Mouse (Mus musculus): ENCODE measurements at regions not wholly inside any gene's neighbourhood (a gene's known extent, or its start where the extent isn't known, plus 50 kb on each side); places are given as distances from the start of the nearest gene placed in this dataset.

DNA sequence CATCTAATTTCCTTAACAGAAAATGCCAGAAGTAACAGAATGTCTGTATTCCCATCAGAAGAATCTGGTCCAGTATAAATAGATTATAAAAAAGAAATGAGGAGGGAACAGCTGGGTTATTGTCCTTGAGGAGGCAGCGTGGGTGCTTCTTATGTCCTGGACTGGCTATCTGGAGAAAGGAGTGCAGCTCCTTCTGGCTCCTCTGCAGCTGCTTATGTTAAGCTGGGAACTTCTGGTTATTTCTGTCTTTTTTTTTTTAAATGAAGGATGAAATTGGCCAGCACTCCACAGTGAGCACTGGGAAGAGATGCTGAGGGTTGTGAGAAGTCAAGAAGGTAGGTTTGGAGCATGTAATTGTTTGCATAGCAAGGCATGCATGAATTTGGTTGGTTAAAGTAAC lies 441.5 kb downstream of the Ebf1 start:
- DNase-seq (ENCODE audit: low spot score) = no peak

DNA sequence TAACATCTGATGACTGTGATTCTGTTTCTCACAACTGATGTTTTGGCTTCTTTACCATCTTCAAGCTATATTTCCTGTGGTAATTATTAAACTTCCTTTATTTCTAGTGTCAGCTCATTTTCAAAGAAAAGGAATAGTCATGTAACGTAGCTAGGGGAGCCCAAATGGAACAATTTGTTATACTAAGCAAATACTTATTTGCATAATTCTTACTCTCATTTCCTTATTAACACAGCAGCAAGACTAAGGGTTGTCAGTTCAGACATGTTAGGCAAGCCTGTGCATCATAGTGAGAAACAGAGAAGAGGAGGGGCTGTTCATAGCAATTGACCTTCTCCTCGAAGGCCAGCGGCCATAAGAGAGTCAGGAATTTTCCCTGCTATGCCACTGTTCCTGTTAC lies 449.5 kb downstream of the Ebf1 start:
- DNase-seq (ENCODE audit: low spot score) = no peak

DNA sequence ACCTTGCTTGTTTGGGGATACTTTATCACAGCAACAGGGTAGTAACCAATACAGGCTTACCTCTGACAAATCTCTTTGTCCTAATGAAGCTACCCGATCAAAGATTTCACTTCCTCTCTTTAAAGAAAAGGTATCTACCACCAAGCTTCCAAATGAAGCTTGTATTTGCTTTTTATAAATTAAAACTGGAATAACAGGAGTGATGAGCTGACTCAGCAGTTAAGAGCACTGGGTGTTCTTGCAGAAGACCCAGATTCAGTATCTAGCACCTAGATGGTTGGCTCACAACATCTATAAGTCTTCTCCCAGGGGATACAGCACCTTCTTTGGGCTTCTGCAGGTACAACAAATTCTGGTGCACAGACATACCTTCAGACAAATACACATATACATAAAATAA lies 453.2 kb downstream of the Ebf1 start:
- DNase-seq (ENCODE audit: low spot score) = no peak

DNA sequence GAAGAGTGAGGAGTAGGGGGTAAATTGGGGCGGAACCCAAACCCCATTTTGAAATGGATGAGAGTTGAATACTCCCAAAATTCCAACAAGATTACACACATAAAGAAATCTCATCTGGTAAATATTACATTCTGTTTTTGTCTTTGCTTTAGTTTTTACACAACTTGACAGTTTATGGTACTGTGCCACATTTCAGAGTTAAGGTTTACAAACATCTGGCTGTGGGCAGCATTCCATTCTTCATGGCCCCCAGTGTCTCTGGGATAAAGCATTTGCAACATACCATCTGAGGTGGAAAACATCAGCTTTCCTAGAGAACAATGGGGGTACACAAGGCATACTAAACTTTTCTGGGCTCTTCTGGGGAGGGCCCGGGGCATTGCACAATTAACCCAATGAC lies 454.1 kb downstream of the Ebf1 start:
- DNase-seq (ENCODE audit: low spot score) = no peak

DNA sequence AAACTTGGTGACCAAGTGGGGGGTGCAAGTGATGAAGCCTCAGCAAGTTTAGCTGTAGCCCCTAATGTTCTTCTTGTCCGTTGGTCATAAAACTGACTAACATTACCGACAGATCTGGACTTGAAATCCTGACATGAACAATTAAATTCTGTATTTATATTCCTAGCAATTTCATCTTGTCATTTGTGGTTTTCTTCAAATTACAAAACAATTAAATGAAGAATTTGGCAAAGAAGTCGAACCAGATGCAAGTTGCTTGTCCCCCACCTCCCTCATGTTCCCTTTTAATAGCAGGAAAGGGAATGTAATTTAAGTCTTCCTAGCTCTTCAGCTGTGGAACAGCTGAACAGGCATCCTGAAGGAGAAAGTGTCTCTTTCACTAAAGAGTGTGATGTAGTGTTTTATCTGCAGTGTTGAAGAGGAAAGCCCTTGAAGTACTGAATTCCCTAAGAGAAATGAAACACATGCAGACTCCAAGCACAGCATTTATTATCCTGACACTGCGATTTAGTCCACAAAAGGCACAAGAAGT lies 467.5 kb downstream of the Ebf1 start:
- no peak for DNase-seq (ENCODE audit: low spot score)

DNA sequence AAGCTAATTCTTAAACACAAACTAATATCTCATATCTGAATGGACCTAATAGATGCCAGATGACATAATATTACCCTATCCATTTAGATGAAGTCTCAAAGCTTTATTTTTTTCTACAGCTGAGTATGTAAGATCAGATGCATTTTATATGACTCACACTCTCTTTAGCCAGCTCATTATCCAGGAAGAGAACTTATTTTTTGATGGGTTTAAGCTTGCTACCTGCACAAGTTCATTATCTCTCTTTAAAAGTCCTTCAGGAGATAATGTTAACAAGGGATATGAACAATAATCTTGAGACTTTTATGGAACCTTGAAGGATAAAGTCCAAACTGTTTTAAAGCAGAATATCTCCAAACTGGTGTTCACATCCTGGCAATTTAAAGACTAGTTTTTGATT lies 468.0 kb downstream of the Ebf1 start:
- no peak for DNase-seq (ENCODE audit: low spot score)

DNA sequence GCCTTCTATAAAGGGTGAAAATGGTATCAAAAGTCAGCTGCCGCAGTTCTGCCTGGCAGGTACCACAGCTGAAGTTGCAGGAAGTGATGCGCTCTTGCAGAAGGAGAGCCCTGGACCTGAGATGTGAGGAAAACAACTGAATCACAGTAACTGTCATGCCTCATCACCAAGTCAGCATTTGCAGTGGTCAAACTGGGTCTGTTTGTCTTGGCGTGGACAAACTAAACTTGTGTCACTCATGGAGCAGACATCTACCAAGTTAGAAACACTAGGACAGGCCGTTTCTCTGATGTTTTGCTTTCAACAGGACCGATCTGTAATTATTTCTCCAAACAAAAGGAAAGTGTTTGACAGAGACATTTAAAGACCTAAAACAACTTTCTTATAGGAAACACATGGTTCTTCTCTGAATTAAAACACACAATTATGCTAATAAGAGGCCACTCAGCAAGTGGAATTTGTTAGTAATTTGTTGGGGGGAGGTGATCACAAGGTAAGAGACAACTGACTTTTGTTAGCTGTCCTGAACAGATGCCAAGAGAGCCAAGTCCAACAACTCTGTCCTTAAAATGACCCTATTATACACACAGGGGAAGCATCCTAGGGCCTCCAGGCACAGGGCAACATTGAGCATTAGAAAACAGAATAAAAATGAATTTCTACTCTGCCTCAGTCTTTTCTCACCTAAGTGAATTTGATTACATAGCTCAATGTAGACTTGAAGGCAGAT lies 470.2 kb downstream of the Ebf1 start:
- no peak for DNase-seq (ENCODE audit: low spot score)

DNA sequence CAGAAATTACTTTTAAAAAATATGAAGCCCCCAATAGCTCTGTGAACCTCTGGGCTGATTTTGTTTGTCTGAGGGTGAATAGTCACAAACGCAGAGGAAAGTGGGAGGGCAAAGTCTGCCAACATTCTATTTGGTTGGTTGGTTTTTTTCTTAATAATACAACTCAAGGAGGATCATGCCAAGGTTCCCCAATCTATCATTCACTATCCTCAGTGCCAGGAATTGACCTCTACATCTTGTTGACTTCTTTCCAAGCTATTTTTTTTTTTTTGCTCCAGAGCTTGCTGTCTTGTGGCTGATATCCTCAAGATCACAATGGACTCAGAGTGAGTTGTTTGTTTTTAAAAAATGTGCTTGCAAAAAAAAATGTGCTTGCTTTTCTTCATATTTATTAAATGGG lies 471.2 kb downstream of the Ebf1 start:
- no peak for DNase-seq (ENCODE audit: low spot score)

DNA sequence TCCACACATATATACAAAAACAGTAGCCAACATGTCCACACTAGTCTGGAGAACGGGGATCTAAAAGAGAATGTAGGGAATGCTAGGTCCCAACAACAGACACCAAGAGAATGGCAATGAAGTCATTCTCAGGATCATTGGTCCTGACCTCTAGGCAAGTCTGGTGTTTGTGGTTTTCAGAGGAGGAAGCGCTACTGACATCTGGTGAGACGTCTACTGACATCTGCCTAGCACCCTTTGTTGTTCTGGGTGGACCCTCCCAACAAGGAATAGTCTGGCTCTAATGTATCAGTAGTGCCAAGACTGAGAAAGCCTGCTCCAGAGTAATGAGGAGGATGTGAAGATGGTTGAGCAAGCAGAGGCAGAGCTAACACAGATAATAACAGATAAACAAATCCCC lies 472.4 kb downstream of the Ebf1 start:
- DNase-seq (ENCODE audit: low spot score) = no peak

DNA sequence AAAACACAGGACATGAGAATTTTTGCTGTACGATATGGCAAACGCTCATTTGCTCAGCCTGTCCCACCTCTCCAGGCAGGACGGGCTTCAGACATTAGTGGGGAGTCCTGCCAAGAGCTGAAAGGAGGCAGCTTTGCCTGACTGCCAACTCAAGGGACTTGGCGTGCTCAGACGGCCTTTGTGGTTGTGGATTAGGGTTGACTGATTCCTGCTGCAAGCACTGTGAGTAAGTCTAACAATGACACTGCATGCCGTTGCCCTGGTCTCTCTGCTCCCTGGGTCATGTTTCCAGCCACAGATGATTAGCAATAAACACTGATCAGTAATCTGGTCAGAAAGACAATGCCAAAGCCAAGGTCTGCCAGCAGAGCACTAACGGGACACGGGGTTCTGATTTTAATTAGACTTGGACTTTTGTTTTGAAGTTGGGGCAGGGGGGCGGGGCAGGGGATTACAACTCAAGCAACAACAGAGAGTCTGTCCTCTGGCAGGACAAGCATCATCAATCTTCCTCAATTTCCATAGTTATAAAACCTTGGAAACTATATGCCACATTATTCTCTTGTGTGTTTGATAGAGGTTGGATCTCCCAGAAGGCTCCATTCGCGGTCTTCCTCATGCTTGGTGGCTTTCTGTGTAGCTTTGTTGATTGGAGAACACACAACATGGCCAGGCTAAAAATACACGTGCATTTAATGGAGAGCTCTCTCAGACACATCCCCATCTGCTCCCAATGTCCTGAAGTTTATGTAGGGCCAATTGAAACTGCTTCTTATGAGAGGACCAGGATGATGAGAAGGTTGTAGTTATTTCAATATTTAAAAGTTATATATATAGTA lies 486.6 kb downstream of the Ebf1 start:
- peak; percentile 63 for DNase-seq (ENCODE audit: low spot score)

DNA sequence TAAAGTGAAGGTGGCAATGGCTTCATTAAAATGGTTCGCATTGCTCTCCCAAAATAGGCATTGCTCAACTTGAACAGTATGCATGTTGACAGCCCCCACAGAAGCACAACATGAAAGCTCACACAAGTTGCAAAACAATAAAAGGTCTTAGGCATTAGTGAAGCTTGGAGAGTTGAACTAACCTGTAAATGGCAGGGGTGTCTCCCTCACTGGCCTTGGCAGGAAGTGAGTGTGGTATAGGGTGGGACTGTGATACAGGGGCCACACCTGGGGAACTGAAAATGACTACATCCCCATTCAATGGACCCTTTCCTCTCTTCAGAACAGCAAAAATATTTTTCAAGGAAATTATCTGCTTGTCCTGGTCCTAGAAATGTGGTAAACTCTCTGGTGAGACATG lies 499.6 kb downstream of the Ebf1 start:
- no peak for DNase-seq (ENCODE audit: low spot score)

DNA sequence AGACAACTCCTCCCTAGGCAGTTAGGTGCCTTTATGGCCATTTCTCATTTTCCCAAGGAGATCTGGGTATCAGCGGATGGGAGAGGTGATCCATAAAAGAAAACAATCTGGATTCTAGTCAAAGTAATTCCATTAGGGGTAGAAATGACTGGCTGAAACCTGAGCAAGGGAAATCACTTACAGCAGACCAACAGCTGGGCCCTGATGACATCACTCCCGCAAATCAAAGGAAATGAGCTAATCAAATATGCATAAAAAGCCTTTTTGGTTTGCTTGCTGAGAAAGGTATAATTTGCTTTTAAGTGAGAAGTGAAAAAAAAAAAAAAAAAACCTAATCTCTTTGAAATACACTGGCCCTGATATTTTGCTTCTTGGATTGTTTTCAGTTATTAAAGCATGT lies 506.2 kb downstream of the Ebf1 start:
- DNase-seq (ENCODE audit: low spot score) = no peak

DNA sequence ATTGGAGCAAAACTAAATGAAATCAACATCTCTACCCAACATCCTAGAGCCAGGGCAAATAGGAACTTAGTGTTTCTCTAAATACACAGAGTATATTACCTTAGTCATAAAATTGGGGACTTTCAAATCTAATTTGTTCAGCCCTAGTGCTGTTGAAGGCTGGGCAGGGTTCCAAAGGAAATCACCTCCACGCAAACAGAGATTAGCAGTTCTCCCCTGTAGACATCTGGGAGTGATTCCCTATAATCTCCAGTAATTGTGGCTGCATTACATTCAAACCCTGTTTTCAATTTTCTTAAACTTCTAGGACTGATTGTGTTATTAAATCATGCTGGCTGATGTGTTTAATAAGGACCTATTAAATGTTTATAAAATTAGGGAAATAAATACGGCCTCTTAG lies 519.7 kb downstream of the Ebf1 start:
- DNase-seq (ENCODE audit: low spot score) = no peak

DNA sequence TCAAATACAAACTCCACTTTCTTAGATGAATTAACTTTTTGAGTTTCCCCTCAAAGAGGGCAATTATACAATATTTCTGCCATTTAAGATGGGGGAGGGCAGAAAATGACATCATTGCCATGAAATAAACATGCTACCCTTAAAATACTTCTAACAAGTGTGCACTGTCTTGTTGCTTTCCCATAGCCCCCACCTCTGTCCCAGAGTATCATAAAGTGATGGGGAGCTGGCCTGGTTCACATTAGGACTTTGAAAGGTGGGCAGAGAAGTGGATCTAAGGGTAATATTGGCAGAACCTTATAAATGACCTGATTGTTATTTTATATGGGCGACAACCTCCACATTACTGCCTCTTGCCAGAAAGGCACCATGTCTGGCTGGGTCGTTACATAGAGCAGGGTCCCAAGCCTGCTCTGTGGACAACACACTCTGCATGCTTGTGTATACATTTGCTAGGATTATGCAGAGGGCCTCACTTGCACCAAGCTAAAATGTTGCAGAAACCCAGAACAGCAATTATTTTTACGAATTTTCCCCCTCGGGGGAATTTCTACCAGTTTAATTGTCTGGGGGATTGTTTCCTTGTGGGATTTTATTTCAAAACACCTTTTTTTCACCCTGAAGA lies 521.3 kb downstream of the Ebf1 start:
- DNase-seq (ENCODE audit: low spot score) = no peak

DNA sequence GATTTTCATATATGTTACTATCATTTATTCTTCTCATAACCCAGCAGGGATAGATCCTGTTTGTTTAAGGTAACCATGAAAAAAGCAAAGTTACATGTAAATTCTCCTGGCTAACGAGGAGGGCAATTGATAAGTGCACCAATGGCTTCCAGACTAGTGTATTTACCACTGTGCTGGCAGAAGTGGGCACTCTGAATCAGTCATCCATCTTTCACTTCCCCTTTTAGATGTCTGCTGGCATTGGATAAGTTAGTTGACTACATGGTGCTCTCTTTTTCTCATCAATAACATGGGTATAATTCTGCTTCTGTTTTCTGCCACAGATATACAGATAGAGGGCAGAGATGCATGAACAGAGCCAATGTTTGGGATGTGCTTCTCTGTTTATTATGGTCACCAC lies 523.4 kb downstream of the Ebf1 start:
- DNase-seq (ENCODE audit: low spot score) = no peak

DNA sequence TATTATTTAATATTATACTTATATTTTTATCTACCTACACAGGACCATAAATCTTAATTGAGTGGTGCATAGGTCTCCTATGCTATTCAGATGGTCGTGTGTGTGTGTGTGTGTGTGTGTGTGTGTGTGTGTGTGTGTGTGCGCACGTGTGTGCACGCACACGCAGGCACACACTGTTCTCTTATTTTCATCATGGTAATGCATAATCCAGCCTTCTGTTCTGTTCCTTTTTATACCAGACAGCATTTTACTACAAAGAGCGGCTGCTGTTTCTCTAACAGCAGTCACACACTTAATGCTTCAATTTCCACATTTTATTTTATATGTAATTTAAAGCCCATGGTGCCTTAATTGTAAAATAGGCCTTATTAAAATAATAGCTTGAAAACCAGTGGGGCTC lies 537.0 kb downstream of the Ebf1 start:
- no peak for DNase-seq (ENCODE audit: low spot score)

DNA sequence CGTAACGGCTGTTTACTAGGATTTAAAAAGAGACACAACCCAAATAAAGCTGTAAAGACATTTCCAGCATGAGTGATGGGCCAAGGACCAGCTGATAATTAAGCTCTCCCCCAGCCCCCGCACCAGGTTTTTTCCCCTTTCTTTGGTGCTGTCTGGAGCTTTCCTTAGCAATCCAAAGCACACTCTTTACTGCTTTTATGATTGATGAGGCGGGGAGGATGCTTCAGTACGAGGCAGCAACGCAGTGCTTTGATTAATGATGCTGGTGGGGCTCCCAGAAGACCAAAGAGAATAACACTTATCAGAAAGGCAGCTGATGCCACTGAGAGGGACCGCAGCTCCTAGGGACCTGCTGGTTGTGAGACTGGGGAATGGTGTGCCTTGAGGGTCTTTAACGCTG lies 537.4 kb downstream of the Ebf1 start:
- DNase-seq (ENCODE audit: low spot score) = no peak

DNA sequence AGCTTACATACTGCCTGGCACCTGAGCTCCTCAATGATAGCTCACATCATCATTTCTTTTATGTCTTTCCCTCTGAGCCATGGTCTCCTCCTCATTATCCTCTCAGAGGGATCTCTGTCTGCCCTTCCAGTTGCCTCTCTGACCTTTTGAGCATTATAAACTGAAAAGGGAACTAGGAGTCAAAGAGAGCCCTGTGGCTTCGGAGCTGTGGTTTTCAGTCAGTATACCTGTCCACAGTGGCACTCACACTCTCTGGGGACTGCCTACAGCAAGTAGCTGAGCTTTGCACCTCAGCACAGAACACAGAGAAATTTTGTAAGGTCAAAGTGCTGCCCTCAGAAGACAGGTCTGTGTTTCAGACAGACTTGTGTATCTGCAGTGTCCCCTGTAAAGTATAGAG lies 538.7 kb downstream of the Ebf1 start:
- no peak for DNase-seq (ENCODE audit: low spot score)

DNA sequence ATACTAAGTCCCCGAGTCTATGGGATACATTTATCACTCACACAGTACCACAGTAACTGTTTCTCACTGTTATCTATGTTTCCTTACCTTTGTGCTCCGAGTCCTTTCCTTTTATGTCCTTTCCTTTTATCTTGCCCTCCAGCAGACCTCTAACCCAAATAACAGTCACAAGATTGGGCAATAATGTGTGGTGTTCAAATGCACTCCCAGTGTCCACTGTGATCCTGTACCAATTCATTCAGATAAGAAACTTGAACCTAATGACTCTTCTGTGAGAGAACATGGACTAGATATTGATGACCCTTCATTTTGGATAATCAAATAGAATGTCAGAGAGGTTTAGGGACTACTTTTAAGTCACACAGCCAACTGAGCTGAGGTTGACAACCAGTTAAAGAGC lies 541.2 kb downstream of the Ebf1 start:
- DNase-seq (ENCODE audit: low spot score) = no peak

DNA sequence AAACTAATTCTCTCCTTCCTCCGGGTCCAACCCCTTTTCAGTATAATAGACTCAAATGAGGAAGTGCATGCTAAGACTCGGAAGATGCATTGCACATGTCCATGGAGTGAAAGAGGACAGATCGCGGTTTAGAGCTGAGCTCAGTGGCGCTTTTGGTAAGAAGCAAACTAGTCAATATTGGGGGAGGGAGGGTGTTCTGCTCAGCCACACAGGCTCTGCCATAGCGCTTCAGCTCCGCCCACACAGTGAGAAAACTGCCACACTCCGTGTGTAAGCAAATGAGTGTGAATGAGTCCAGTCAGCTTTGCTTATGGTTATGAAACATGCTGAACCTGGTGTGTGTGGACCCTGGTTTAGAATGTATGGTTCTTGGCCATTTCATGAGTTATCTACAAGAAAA lies 543.8 kb downstream of the Ebf1 start:
- DNase-seq (ENCODE audit: low spot score) = no peak

DNA sequence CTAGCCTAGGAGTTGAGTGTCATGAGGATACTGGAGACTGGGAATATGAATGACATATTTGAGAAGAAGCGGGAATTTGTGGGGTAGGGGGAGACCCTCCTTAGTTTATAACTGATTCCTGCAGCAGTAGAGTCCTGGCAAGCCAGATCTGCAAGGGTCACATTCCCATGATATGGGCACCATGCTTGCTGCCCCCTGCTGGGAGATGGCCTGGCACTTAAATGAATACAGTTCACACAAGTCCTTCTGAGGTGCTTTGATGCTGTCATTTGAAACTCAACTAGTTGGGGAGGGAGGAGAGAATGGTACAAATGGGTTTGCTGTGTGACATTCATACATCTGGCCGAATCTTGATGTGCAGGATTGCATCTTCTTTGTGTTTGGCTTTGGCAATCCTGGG lies 556.4 kb downstream of the Ebf1 start:
- DNase-seq (ENCODE audit: low spot score) = no peak

DNA sequence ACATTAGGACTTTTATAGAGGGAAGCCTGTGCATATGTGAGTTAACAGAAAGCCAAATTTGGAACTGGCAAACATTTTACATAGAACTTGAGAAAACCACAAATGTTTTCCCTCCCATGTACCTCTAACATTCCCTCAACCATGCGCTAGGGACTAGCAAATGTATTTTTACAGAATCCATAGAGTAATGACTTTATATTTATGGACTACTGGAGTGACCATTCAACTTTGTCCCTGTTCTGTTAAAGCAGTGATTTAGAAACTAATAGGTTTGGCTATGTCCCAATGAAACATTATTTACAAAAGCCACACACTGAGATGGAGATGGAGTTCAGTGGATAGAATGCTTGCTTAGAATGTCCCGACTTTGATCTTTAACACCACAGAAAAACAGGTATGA lies 557.0 kb downstream of the Ebf1 start:
- no peak for DNase-seq (ENCODE audit: low spot score)
